Mouse (Mus musculus) urinary bladder, postnatal 14 days (tissue): ENCODE measurements around the gene Cyp26b1.
A peak's percentile ranks its signal among the peaks of the same experiment; 100 is the strongest.

Experiments used
- DNase-seq: peaks from one replicate; pipeline ENCODE4 v3.0.0; 2021; ENCODE audit warnings: low spot score

Cyp26b1 gene

DNA sequence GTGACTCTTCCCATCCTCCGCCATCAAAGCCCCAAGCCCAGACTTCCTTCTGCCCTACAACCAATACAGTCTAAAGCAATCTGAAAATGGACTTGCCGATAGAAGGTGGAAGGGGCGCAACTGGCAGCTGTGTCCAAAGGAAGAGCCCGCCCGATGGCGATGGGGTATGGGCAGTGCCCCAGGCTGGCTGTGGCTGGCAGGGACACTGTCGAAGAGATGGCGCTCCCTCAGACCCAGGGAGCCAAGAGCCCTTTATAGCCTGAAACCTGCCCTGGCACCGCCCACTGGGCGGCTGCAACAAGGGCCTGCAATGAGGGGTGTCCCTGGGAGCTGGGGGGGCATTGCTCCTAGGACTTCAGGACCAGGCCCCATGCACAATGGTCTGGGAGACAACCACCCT is at the start of gene Cyp26b1:
Cyp26b1 (minus strand) TSS at position 216 of the 400 bp plus-strand sequence.
- peak; percentile 1 for DNase-seq

DNA sequence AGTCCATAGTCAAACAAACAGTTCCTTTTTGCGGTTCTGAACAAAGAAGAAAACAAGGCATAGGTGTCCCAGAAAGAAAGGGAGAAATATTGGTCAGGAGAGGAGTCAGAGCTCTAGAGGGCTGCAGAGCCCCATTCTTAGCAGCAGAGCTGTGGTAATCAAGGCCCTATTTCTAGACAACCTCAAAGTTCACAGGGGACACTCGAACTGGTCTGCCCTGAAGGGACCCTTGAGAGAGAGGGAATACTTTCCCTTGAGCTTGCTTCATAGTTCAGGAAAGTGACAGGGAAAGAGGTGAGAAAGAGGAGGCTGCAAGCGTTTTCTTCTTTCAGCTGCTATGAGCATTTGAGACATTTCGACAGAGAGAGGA is 47.3 kb upstream of the Cyp26b1 start:
- no peak for DNase-seq

DNA sequence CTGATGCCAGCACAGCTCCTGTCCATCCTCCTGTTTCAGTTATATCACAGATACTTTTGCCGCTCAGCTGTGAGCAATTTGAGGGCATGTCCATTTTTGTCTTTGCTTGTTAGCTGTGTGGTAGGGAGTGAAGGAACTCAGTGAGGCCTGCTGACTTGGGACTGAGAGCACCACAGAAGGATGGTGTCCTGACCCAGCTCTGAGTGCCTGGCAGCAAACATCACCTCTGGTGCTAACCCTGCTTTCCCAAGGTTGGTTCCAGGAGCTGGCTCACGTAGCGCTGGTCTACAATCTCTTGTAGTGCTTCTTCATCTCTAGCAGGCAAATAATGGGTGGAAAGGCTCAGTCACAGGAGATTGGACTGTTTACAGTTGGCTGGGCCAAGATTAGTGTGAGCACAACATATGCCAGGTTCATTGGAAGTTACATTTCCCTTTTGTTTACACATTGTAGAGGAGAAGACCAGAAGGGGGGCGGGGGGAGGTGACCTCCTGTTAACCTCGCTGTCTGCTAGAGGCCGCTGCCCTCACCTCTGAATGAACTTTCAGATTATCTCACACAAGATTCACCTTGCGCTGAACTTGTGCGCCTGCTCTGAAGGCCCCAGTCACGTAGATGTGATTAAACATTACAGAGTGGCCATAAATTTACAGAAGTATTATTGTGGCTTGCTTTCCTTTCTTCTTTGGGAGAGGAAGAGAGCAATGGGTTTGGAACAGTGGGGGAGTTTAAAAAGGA is 46.8 kb upstream of the Cyp26b1 start:
- DNase-seq = peak; percentile 47

DNA sequence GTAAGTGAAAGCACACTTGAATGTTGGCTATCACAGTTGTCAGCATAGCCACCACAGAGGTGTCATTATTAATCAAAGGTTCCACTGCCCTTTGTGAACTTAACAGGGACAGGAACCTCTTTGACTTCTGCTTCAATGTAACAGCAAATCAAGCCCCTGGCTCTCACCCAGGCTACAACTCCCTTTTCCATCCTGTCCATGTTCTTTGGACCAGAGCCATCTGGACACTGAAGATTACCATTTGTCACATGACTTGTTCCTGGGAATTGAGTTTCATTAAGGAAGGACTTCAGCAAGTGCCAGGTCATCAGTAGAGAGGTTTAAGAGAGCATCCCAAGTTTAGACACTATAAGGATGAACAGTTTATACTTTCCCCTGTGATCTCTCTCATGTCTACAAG is 44.5 kb upstream of the Cyp26b1 start:
- no peak for DNase-seq

DNA sequence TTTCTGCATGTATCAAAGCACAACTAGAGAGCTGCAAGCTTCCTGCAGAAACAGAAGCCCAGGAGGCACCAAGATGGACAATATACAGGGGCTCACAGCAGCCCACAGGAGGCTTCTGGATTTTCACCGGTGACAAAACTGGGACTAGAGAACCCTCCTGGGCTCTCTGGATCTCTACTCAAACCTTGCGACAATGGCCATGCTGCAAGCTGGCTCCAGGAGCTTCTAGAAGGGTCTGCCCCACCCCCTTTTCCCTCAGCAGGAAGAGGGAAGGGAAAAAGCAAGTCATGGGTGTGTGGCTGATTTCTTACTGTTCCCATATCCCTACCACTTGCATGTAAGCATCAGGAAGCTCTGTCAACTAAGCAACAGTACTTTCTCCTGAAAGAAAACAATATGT is 37.9 kb upstream of the Cyp26b1 start:
- no peak for DNase-seq

- DNase-seq = peak; percentile 9
These were observed 36.6 kb upstream of the Cyp26b1 start for GRCm38 (mm10) chr6:84630276-84630675.

- DNase-seq = no peak
These were observed 35.1 kb upstream of the Cyp26b1 start for GRCm38 (mm10) chr6:84628831-84629230.

- no peak for DNase-seq
These were observed 32.7 kb upstream of the Cyp26b1 start for GRCm38 (mm10) chr6:84626398-84626797.

- no peak for DNase-seq
These were observed 25.5 kb upstream of the Cyp26b1 start for GRCm38 (mm10) chr6:84619166-84619565.

- no peak for DNase-seq
These were observed 23.3 kb upstream of the Cyp26b1 start for GRCm38 (mm10) chr6:84617051-84617450.

GRCm38 (mm10) chr6:84616586-84616985 is 22.9 kb upstream of the Cyp26b1 start:
- no peak for DNase-seq

DNA sequence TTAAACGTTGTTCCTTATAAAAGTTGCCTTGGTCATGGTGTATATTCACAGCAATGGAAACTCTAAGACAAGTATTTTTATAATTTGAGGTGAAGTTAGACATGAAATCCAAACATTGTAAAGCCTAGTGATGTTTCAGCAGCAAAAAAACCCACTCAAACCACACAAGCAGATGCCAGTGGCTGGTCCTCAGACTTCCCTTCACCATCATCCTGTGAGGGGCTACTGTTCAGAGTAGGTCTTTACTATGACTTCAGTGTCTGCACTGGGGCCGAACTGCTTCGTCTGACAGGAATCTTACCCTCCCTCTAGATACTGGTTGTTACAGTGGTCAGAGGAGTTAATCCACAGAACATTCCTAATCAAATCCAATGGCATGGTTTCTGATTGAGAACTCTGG is 19.9 kb upstream of the Cyp26b1 start:
- no peak for DNase-seq

DNA sequence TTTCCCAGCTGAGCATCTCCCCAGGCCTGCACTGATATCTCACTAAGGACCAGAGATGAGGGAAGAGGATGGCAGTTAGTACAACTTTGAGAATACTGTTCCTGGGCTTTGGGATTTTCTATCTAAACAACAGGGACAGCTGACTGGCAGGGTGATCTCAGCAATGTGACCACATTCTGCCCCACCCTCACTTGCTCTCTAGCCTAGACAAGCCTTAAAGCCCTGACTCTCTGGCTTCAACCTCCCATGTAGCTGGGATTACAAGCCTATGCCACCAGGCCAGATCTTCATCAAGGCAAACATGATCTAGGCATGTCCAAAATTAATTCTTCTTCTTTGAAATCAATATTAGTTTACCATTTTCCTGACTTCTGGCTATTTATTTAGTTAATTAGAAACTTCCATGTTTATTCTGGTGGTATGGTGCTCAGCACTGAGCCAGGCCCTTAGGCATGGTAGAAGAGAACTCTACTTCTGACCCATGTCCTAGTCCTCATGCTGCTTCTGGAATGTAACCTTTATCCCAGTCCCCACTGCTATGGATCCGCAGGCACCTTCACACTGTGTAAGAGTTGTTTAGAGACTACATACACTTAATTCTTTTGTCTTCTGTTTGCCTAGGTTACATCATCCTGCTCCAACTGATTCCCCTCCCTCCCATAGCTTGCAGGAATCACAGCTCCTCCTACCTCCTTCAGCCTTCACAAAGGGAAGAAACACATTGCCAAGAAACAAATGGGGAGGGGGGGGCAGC is 7.6 kb upstream of the Cyp26b1 start:
- peak; percentile 1 for DNase-seq

DNA sequence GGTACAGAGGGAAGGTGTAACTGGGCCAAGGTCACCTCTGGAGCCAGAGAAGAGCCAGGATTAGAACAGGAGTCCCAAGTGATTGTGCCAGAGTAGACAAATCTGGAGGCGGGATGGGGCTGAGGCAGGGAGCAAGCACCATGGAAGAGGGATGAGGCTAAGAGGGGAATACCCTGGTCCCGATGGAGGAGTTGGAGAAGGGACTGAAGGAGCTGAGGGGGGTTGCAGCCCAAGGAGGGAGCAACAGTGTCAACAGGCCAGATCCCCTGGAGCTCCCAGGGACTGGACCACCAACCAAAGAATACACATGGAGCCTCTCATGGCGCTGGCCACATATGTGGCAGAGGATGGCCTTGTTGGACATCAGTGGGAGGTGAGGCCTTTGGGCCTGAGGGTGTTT is 5.6 kb upstream of the Cyp26b1 start:
- peak; percentile 0 for DNase-seq

DNA sequence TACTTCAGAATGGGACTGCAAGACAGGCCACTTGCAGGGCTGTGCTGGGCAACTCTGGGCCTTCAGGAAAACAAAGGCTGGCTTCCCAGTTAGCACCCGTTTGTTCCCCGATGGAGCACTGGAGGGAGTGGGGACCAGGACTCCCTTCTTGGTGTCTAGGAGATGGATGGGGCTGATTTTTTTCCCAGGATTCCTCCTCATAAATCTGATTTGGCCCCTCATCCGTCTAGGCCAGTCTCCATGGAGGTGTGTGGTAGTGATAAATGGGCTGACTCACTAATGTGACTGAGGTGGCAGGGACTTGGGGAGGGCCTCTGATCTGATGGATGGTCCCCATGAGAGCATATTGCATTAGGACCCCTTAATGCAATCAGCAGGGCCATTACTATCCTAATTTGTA is 5.0 kb upstream of the Cyp26b1 start:
- peak; percentile 1 for DNase-seq

DNA sequence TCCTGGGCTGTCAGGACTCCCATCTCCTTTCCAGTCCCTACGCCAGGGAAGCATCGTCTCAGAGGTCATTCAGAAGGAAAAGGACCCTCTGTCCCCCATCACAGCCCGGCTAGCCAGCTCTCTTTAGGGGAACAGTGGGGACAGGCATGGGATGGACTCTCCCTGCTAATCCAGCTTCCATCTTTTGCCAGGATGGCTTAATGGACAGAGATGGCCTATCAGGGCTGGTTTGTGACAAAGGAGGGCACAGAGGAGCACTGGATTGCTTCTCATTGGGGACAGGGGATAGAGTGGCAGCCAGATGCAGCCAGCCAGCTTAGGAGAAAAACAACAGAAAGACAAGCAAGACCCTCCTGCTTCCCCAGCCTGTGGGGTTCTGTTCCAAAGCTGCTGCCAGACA is 918 bp upstream of the Cyp26b1 start:
- peak; percentile 2 for DNase-seq

GRCm38 (mm10) chr6:84590961-84591745 is 2.6 kb downstream of the Cyp26b1 start:
- peak; percentile 2 for DNase-seq

DNA sequence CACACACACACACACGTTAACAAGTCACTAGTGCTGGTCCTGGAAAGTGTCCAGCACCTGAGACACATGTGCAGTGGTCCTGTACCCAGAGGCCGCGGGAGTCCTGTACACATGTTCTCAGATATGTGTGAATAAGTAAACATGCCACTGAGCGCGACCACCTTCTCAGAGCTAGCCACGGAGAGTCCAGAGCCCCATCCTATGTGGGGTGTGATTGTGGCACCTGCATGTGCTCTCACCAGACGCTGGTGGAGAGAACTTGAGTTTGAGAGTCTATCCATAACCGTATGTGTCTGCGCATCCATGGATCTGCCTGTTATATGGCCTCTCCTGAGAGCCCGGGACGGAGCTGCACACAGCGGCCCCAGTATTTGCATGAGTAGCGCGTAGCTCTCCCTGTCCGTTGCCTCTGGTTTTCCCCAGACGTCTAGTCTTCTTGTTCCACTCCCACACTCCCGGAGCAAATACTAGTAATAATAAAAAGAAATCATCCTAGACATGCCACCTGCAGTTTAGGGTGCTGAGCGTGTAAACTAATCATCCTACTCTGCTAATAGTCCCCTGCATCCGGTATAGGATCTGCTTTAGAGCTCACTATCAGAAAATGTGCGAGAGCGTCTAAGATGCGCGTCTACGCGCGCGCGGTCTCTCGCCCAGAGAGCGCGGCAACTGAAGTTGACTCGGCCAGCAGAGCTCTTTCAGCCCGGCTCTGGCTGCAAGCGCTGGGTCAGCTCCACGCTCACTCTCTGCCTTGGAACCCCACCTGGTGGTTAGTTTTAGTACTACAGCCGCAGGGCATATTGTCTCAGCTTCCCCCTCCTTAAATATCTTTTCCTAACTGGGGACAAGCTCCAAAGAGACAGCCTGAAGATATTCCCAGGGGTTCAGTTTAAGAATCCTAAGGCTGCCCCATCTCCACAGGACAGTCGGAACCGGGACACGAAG is 3.7 kb downstream of the Cyp26b1 start:
- peak; percentile 92 for DNase-seq

DNA sequence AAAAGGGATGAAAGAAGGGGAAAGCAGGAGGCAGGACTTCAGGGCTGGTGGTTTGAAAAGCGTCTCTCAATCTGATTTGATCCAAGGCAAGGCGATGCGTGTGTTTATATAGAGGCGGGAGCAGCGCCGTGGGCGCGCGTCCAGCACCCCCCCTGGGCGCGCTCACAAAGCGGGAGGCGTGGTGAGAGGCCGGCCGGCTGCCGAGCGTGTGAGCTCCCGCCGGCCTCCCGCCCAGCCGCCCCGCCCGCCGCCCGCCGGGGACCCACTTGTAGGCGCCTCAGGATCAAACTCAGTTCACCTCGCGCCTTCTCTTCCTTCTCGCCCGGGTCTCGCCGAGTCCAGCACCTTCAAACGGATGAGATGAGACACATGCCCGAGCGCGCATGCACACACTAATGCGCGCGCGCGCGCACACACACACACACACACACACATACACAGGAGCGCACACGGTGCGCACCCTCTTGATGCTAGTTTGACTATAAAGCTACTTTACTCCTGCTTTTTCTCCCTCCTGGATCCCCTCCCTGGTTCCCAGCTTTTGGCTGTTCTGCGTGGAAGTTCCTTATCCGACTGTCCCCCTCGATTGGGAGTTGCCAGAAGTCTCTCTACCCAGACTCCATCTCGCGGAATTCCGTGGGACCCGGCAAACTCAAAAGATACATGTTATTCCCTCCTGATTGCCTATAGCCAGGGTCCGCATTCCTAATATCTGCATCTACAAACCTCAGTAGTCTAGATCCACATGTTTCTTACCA is 4.6 kb downstream of the Cyp26b1 start:
- peak; percentile 42 for DNase-seq

DNA sequence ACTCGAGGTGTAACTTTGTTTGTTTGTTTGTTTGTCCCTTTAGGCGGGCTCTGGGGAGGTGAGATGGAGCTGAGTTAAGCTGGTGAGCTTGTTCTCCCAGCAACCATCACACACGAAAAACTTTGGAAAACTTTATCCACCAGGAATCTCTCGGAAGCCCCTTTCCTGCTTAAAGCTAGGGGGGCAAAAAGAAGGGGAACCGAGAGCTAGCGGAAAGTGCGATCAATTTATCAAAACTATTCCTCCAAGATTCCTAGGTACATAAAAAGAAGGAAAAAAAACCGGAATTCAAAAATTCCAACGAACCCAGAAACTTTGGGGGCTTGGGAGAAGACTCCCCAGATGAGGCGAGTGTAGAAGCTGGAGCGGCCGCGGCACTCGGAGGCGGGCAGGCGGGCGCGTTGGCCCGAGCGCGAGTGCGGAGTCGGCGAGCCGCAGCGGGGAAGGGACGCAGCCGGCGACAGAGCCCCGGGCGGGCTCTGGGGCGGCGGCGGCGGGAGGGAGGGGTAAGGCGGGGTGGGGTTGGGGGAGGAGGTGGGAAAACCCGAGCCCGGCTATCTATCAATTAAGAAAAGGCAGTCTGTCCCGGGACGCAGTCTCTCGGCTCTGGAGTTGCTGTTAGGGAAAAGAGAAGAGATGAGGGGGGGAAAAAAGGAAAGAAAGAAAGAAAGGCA is 5.3 kb downstream of the Cyp26b1 start:
- DNase-seq = peak; percentile 22
